Mouse (Mus musculus) stomach, embryonic 14.5 days (tissue): ENCODE results near the gene Clca3a1. TPM values are rescaled to one million over a fixed set of nuclear protein-coding genes. Genes with fewer than 3 reads are reported as not detected.

Experiments used
- ATAC-seq: fragments of 200-750 bp; cut with Nextera tagmentation; 2 replicates; pipeline ENCODE4 v1.8.0; 2017; ENCODE audit warnings: low read depth, moderate TSS enrichment; ENCODE audit not compliant: insufficient number of reproducible peaks, insufficient read depth, low FRiP score
- H3K27ac ChIP-seq: fragments of 300-500 bp; sonication (generic); 2 replicates; pipeline ENCODE4 v1.5.1; 2014; ENCODE audit warnings: mild to moderate bottlenecking, low read length, moderate library complexity, mixed read lengths
- H3K27me3 ChIP-seq: fragments of 300-500 bp; sonication (generic); 2 replicates; pipeline ENCODE4 v1.6.1; 2014; ENCODE audit warnings: low read length, control low read depth, mixed read lengths; ENCODE audit not compliant: control insufficient read depth, insufficient read depth
- H3K36me3 ChIP-seq: fragments of 300-500 bp; sonication (generic); 2 replicates; pipeline ENCODE4 v1.6.1; 2014; ENCODE audit warnings: mild to moderate bottlenecking, control low read depth, low read length, moderate library complexity, mixed read lengths; ENCODE audit not compliant: control insufficient read depth, insufficient read depth
- H3K4me1 ChIP-seq: fragments of 300-500 bp; sonication (generic); 2 replicates; pipeline ENCODE4 v1.6.1; 2014; ENCODE audit warnings: low read length, control low read depth, mixed read lengths; ENCODE audit not compliant: control insufficient read depth, insufficient read depth
- H3K4me2 ChIP-seq: fragments of 300-500 bp; sonication (generic); replicated peaks from 2 replicates; pipeline ENCODE4 v1.6.1; 2014; ENCODE audit warnings: low read depth, low read length, control low read depth
- H3K4me3 ChIP-seq: fragments of 300-500 bp; sonication (generic); 2 replicates; pipeline ENCODE4 v1.5.1; 2014; ENCODE audit warnings: low read depth, low read length, control low read depth
- H3K9ac ChIP-seq: fragments of 300-500 bp; sonication (generic); replicated peaks from 2 replicates; pipeline ENCODE4 v1.6.1; 2014; ENCODE audit warnings: low read depth, mild to moderate bottlenecking, control low read depth, low read length, moderate library complexity, mixed read lengths
- H3K9me3 ChIP-seq: fragments of 300-500 bp; sonication (generic); 2 replicates; pipeline ENCODE4 v1.6.1; 2016; ENCODE audit warnings: low read depth, low read length, control low read depth; ENCODE audit not compliant: control insufficient read depth
- WGBS: fragments of 180-500 bp; shearing (Covaris S2); extraction: QIAGEN DNeasy Blood & Tissue Kit; methylation state at CpG from one replicate; pipeline ENCODE4 v1.1.7; 2014; 5-methylcytosine and 5-hydroxymethylcytosine counted together
- polyA plus RNA-seq: library from polyadenylated mRNA; unstranded; fragments of >200 nt; fragmentation: Nextera tagmentation; extraction: Ambion mirVana; gene quantifications from 2 replicates; pipeline ENCODE4 v1.2.1, GENCODE M21; 2014

The Clca3a1 gene
- polyA plus RNA-seq, 1 experiment from 2014 or later = 2.2 TPM

- Histone ChIP-seq H3K4me3 (no peak overlapping the region), H3K4me2 (no peak overlapping the region), H3K9ac (no peak overlapping the region), H3K27ac (no peak overlapping the region), H3K9me3 (no peaks in the 10 kb centered on the region), H3K36me3 (peaks cover 14% of the 10 kb centered on the region), H3K27me3 (no peaks in the 10 kb centered on the region), H3K4me1 (peaks cover 32% of the 10 kb centered on the region)
- WGBS = 64% methylated on average over 8 of the region's 8 CpGs
- ATAC-seq = no peak
Observed at GRCm38 (mm10) chr3:144714606-144715005, 46.2 kb downstream of the Clca3a1 start.

DNA sequence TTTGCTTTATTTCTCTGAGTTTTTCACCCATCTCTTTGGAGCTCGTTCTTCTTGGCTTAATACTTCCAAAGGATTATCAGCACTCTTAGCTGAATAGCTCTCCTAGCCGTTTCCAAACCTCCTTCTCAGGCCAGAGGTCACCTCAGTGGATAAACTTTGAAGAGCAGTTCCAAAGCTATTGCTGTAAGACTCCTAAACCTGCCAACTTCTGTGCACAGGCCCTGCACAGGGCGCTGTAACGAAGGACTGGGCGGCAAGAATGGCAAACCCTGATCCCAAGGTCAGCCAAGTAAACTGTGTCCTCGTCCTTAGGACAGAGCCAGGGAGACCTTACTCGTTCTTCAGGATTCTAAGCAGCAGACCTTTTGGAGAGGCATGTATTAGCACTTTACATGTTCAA, 46.7 kb downstream of the Clca3a1 start:
- Histone ChIP-seq H3K4me1 (peaks cover 32% of the 10 kb centered on the region), H3K9me3 (no peaks in the 10 kb centered on the region), H3K4me2 (no peak overlapping the region), H3K9ac (no peak overlapping the region), H3K36me3 (peaks cover 14% of the 10 kb centered on the region), H3K27ac (no peak overlapping the region), H3K27me3 (no peaks in the 10 kb centered on the region), H3K4me3 (no peak overlapping the region)
- no peak for ATAC-seq
- 53% methylated on average over 7 of the region's 7 CpGs for WGBS

DNA sequence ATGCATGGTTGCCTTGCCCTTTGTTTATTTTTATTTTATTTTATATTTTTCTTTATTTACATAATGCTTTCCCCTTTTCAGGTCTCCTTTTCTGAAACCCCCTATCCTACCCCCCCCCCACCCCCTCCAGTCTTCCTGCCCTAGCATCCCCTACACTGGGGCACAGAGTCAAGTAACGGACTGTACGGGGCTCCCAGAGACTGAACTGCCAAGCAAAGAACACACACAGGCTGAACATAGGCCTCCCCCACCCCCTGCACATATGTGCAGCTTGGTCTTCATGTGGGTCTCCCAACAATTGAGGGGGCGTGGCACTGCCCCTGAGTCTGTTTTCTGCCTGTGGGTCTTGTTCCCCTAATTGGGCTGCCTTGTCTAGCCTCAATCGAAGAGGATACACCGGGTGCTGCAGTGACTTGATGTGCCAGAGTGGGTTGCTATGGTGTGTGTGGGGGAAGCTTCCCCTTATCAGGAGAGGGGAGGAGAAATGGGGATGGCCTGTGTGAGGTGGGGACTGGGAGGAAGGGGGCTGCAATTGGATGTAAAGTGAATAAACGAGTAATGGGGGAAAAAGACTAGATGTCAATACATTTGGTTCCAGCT, 49.1 kb downstream of the Clca3a1 start:
- no peaks in the 10 kb centered on the region for H3K9me3 ChIP-seq
- WGBS = 82% methylated on average over 6 of the region's 6 CpGs
- peaks cover 18% of the 10 kb centered on the region; the same call in 1 of the 2 replicates for H3K4me1 ChIP-seq
- ATAC-seq = no peak
- no peak overlapping the region for H3K4me3 ChIP-seq
- peaks cover 28% of the 10 kb centered on the region for H3K36me3 ChIP-seq
- H3K27ac ChIP-seq = no peak overlapping the region
- no peak overlapping the region for H3K9ac ChIP-seq
- no peaks in the 10 kb centered on the region for H3K27me3 ChIP-seq
- H3K4me2 ChIP-seq = no peak overlapping the region

DNA sequence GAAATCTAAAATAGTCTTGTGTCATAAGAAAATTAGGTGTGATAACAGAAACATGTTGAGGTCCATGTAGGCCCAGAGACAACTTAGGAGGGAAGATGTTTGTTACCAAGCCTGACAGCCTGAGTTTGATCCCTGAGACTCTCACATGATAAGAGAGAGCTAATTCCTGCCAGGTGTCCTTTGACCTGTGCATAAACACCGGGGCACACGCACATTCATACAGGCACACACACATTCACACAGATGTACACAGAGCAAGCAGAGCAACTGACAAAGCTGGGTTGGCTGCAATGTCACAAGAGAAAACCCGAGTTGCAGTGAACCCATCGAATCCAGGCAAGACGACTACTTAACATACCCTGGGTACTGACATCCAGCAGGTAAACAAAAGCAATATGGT, 52.2 kb downstream of the Clca3a1 start:
- no peak overlapping the region for H3K9ac ChIP-seq
- peaks cover 39% of the 10 kb centered on the region for H3K36me3 ChIP-seq
- H3K27ac ChIP-seq = no peak overlapping the region
- H3K27me3 ChIP-seq = no peaks in the 10 kb centered on the region
- WGBS = 80% methylated on average over 5 of the region's 5 CpGs
- no peaks in the 10 kb centered on the region for H3K4me1 ChIP-seq
- ATAC-seq = no peak
- no peak overlapping the region for H3K4me3 ChIP-seq
- H3K9me3 ChIP-seq = no peaks in the 10 kb centered on the region
- H3K4me2 ChIP-seq = no peak overlapping the region

GRCm38 (mm10) chr3:144703959-144704358, 56.8 kb downstream of the Clca3a1 start:
- no peak overlapping the region for H3K4me2 ChIP-seq
- peaks cover 41% of the 10 kb centered on the region for H3K36me3 ChIP-seq
- no peak overlapping the region for H3K27ac ChIP-seq
- no peak overlapping the region for H3K9ac ChIP-seq
- H3K27me3 ChIP-seq = no peaks in the 10 kb centered on the region
- 75% methylated on average over 6 of the region's 6 CpGs for WGBS
- H3K4me1 ChIP-seq = no peaks in the 10 kb centered on the region
- no peak for ATAC-seq
- no peak overlapping the region for H3K4me3 ChIP-seq
- H3K9me3 ChIP-seq = no peaks in the 10 kb centered on the region

DNA sequence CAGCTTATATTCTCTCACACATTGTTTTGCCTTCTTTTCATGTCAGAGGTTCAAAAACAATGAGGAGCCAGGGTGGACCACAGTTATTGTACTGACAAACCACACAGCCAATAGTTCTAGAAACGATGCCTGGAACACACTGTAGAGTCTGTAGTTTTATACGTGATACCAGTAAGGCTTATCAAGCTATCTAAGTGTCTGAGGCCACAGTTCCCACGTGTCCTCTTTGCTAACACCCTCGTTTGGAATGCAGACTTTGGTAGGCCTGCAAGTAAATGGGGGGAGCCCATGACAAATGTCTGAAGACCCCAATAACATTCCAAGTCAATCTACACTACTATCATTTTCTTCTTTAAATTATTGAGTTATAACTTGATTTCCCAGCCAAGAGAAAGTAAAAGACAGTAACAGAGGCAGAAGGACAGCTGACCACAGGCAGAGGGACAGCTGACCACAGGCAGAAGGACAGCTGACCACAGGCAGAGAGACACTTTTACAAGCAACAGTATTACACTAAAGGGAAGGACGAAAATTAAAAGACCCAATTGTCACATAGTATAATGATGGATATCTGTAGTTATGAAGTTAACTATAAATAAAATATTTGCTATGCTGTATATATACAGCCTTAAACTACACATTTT, 61.9 kb downstream of the Clca3a1 start:
- Histone ChIP-seq H3K9me3 (no peaks in the 10 kb centered on the region), H3K9ac (no peak overlapping the region), H3K4me3 (no peak overlapping the region), H3K4me2 (no peak overlapping the region), H3K4me1 (no peaks in the 10 kb centered on the region), H3K27ac (no peak overlapping the region), H3K27me3 (no peaks in the 10 kb centered on the region), H3K36me3 (peaks cover 48% of the 10 kb centered on the region)
- no peak for ATAC-seq
- WGBS = 83% methylated on average over 5 of the region's 5 CpGs

GRCm38 (mm10) chr3:144697942-144698341, 62.8 kb downstream of the Clca3a1 start:
- Histone ChIP-seq H3K4me3 (no peak overlapping the region), H3K27me3 (no peaks in the 10 kb centered on the region), H3K4me1 (no peaks in the 10 kb centered on the region), H3K27ac (no peak overlapping the region), H3K4me2 (no peak overlapping the region), H3K36me3 (peaks cover 51% of the 10 kb centered on the region), H3K9ac (no peak overlapping the region), H3K9me3 (no peaks in the 10 kb centered on the region)
- ATAC-seq = no peak
- WGBS = 83% methylated on average over 3 of the region's 3 CpGs

DNA sequence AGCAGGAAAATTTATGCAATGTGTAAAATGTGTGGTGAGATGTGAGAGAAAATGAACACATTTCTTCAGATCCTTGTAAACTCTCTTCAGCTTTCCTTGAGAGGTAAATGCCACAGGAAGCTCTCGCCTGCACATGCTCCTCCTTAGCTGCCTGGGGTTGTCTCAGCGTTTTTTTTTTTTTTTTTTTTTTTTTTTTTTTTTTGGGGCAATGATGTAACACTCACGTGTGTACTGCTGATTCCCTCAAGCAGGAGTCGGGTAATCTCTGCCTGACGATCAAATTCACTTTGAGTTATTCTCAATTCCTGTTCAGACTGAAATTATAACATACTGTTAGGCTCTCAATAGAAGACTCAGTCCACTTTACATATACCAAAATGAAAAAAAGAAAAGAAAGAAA, 63.6 kb downstream of the Clca3a1 start:
- Histone ChIP-seq H3K27me3 (no peaks in the 10 kb centered on the region), H3K27ac (no peak overlapping the region), H3K4me2 (no peak overlapping the region), H3K9me3 (no peaks in the 10 kb centered on the region), H3K36me3 (peaks cover 51% of the 10 kb centered on the region), H3K4me3 (no peak overlapping the region), H3K4me1 (no peaks in the 10 kb centered on the region), H3K9ac (no peak overlapping the region)
- 74% methylated on average over 5 of the region's 5 CpGs for WGBS
- no peak for ATAC-seq

- Histone ChIP-seq H3K9ac (no peak overlapping the region), H3K9me3 (no peaks in the 10 kb centered on the region), H3K4me2 (no peak overlapping the region), H3K27ac (no peak overlapping the region), H3K4me3 (no peak overlapping the region), H3K36me3 (peaks cover 49% of the 10 kb centered on the region), H3K27me3 (no peaks in the 10 kb centered on the region), H3K4me1 (no peaks in the 10 kb centered on the region)
- no peak for ATAC-seq
- 70% methylated on average over 7 of the region's 7 CpGs for WGBS
Observed at GRCm38 (mm10) chr3:144694941-144695340, 65.8 kb downstream of the Clca3a1 start.
